Mouse (Mus musculus): Measurements from ENCODE around the gene Ankrd44.

DNA sequence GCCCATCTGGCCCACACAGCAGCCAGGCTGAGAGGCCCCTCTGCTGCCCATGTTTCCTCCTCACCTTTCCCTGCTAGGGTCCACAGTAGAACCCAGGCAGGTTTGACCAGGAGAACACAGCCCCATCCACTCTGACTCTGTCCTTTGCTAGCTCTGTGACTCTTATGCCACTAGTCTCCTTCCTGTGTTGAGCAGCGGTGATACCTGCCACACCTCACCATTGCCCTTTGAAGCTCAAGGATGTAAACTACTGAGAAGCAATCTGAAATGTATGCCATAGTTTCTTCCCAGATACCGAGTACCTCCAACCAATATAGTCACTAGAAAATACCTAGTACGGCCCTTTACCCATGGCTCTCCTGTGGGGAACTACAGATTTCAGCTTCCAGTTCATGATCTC lies 60.1 kb downstream of the Ankrd44 start:
- TF ChIP-seq E2F4 (IDR thresholded peaks at IDR 0.05; ENCODE audit: insufficient replicate concordance, low read depth, low read length), result no peak
- no peak for TF ChIP-seq PAX5 (IDR thresholded peaks at IDR 0.05; ENCODE audit: low read length)
- TF ChIP-seq MAX (IDR thresholded peaks at IDR 0.05; ENCODE audit: low read length), result no peak
- TF ChIP-seq KAT2A (IDR thresholded peaks at IDR 0.05; ENCODE audit: insufficient replicate concordance, low read length), result no peak
- TF ChIP-seq MEF2A (IDR thresholded peaks at IDR 0.05; ENCODE audit: borderline replicate concordance, low read depth, low read length), result no peak
- no peak for TF ChIP-seq USF1 (IDR thresholded peaks at IDR 0.05; ENCODE audit: low read depth, low read length)
- TF ChIP-seq CTCF (conservative IDR thresholded peaks at IDR 0.05 in 1 of 2, IDR thresholded peaks at IDR 0.05 in 1 of 2; ENCODE audit: low read depth in 2 of 2, low read length in 2 of 2), result no peak
- no peak for TF ChIP-seq BHLHE40 (IDR thresholded peaks at IDR 0.05; ENCODE audit: low read depth, low read length)
- TF ChIP-seq POLR2A (IDR thresholded peaks at IDR 0.05; ENCODE audit: low read depth, low read length), result no peak
- no peak for TF ChIP-seq TCF12 (IDR thresholded peaks at IDR 0.05; ENCODE audit: low read depth, low read length)
- TF ChIP-seq ELF1 (IDR thresholded peaks at IDR 0.05; ENCODE audit: low read depth, low read length), result no peak
- no peak for TF ChIP-seq HCFC1 (IDR thresholded peaks at IDR 0.05; ENCODE audit: low read depth, low read length)
- TF ChIP-seq RCOR1 (conservative IDR thresholded peaks at IDR 0.05; ENCODE audit: low read depth, low read length), result no peak

Data from CH12.LX (cell line).